25 mouse cellular contexts compared by ENCODE assay signal in the genomic region with DNA sequence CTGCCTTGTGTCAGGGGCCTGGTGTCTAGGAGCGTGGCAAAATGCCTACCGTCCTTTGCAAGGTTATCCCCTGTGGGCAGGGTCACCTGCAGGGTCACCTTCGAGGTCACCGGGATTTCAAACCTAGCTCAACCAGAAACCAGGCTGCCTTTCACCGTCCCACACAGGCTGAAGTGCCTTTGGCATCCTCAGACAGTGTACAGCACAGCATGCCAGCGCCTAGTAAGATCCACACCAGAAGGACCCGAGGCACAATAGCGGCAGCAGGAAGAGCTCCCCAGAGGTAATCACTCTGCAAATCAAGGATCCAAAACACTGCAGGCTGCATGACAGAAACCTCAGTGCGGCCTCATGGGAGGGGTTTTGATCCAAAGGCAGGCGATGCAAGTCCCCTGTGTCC.
"Had no signal": no experiment of that assay in that cellular context is flagged by ENCODE, and none has a peak within 500 bp of the region (broad histone marks: within the 10 kb centered on the region; RNA-seq: fewer than 3 reads in every experiment).

No protein-coding gene starts in this region.

- H3K4me3 ChIP-seq: gastrocnemius, adult 2 months; heart, embryonic 10.5 days; heart, embryonic 12.5 days; hindbrain, embryonic 10.5 days; hindbrain, embryonic 12.5 days; intestine, embryonic 15.5 days; layer of hippocampus, adult 2 months; limb, embryonic 10.5 days; limb, embryonic 12.5 days; liver, embryonic 13.5 days had no signal

- H3K9ac ChIP-seq: heart, embryonic 12.5 days; hindbrain, embryonic 12.5 days; hindbrain, embryonic 14.5 days; intestine, embryonic 15.5 days; limb, embryonic 12.5 days; liver, embryonic 13.5 days had no signal

- H3K9me3 ChIP-seq: intestine, embryonic 15.5 days; limb, embryonic 10.5 days had no signal

- H3K36me3 ChIP-seq: heart, embryonic 10.5 days; heart, embryonic 12.5 days; hindbrain, embryonic 10.5 days; hindbrain, embryonic 12.5 days; intestine, embryonic 15.5 days; limb, embryonic 10.5 days; limb, embryonic 12.5 days; liver, embryonic 13.5 days had no signal

- H3K27ac ChIP-seq: gastrocnemius, adult 2 months; heart, embryonic 10.5 days; hindbrain, embryonic 10.5 days; hindbrain, embryonic 12.5 days; hindbrain, embryonic 14.5 days; intestine, embryonic 15.5 days; layer of hippocampus, adult 2 months; limb, embryonic 10.5 days; limb, embryonic 12.5 days; liver, embryonic 13.5 days had no signal

- H3K4me2 ChIP-seq: heart, embryonic 12.5 days; hindbrain, embryonic 12.5 days; hindbrain, embryonic 14.5 days; intestine, embryonic 15.5 days; limb, embryonic 12.5 days; liver, embryonic 11.5 days; liver, embryonic 13.5 days had no signal

- DNase-seq: gastrocnemius, adult 2 months; gastrocnemius, postnatal 10 days; gastrocnemius, postnatal 25 days; heart, adult 18-20 months; heart, postnatal 10 days; heart, postnatal 4 days; kidney, adult 18-20 months; kidney, adult 8-10 months; kidney, postnatal 10 days; kidney, postnatal 4 days; liver; liver, embryonic 13.5 days had no signal

- ATAC-seq: hindbrain, embryonic 16.5 days; inflammation-experienced regulatory T-cells, adult 6 months; intestine, embryonic 15.5 days; intestine, postnatal 0 days had no signal
